Mouse (Mus musculus) layer of hippocampus, postnatal 25 days (tissue): Measurements from ENCODE around the gene Kcnh2. TPM values are rescaled to one million over a fixed set of nuclear protein-coding genes. Genes with fewer than 3 reads are reported as not detected.

ENCODE experiments used
- DNase-seq, 2 experiments: peaks; one replicate each; pipeline ENCODE4 v3.0.0; 2022; ENCODE audit warnings: mixed read lengths in 2 of 2, low spot score in 1 of 2; ENCODE audit errors: extremely low spot score in 1 of 2
- total RNA-seq, 2 experiments: library from RNA; stranded (reverse); gene quantifications; 2 replicates each; pipeline ENCODE4 v1.2.3; 2021

Kcnh2 gene
- total RNA-seq, 2 experiments from 2014 or later = 20.1 to 21.9 TPM

- no peak for DNase-seq
Measured at GRCm38 (mm10) chr5:24379501-24379900, 28.1 kb upstream of the Kcnh2 start.

DNA sequence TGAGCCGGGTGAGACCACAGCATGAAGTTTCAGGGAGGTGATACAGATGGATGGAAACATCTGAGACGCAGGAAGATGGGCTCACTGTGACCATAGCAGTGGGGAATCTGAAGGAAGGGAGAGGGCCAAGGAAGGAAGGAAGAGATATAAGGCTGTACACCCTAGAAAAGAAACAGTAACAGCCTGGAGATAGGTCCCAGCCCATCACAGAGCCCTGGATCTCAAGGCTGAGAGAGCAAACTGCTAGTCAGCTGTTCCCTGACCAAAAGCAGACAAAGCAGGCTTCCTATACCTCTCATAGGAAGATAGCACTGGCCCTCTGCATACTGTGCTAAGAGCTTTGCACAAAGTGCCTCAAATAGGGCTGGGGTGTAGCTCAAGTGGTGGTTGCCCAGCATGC lies 27.3 kb upstream of the Kcnh2 start:
- no peak for DNase-seq

GRCm38 (mm10) chr5:24374666-24375328 lies 23.4 kb upstream of the Kcnh2 start:
- no peak for DNase-seq

DNA sequence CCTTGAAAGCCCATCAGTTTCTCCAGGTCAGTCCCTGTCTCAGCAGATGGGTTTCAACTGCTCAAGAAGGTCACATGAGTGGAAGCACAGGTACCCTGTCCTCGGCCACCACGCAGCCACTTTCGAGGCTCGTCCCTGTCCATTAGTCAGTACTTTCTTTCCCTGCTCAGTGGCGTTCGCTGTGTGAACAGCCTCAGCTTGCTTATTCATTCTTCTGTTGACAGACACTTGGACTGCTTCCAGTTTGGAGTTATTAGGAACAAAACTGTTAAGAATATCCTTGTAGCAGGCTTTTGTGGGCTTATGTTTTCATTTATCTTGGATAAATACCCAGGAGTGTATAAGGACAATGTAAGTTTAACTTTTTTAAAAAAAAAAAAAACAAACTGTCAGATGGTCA lies 22.8 kb upstream of the Kcnh2 start:
- no peak for DNase-seq

GRCm38 (mm10) chr5:24373807-24374206 lies 22.4 kb upstream of the Kcnh2 start:
- DNase-seq = no peak

DNA sequence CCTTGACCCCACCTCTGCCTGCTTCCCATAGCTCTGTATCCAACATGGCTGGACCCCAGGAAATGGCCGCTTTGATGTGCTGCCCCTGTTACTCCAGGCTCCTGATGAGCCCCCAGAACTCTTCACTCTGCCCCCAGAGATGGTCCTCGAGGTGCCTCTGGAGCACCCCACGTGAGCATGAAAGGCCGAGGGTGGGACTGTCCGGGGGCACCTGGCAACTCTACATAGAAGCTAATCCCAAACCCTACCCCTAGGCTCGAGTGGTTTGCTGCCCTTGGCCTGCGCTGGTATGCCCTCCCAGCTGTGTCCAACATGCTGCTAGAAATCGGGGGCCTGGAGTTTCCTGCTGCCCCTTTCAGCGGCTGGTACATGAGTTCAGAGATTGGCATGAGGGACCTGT lies 18.4 kb upstream of the Kcnh2 start:
- no peak for DNase-seq

GRCm38 (mm10) chr5:24366426-24366825 lies 15.0 kb upstream of the Kcnh2 start:
- DNase-seq = no peak

- DNase-seq = no peak
Measured at GRCm38 (mm10) chr5:24365528-24365927, 14.1 kb upstream of the Kcnh2 start.

GRCm38 (mm10) chr5:24364963-24365362 lies 13.6 kb upstream of the Kcnh2 start:
- no peak for DNase-seq

- DNase-seq = no peak
Measured at GRCm38 (mm10) chr5:24364508-24364907, 13.1 kb upstream of the Kcnh2 start, which contains the start of gene Nos3. Gene Nos3, plus strand, starts transcription at chr5:24364810.

DNA sequence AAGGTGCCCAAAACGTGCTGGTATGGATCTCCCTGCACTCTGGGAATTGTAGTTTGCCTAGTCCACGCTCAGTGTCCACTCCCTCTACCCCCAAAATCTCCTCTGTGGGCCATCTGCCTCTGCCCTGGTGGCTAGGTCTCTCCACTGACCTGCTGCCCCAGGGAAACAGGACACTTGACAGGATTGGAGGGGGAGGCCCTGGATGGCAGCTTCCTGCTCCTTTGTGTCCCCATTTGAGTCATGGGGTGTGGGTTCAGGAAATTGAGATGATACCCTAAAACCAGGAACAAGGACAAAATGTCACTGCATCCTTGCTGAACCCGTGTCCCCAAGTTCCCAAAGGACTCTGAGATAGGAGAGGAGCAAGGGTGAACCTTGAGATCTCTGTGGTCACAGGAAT lies 12.7 kb upstream of the Kcnh2 start:
- DNase-seq = no peak

GRCm38 (mm10) chr5:24363467-24363866 lies 12.1 kb upstream of the Kcnh2 start:
- DNase-seq = no peak

GRCm38 (mm10) chr5:24360792-24361454 lies 9.5 kb upstream of the Kcnh2 start:
- peak; percentile 81 to 93 for DNase-seq

- peak in 1 of 2 experiments; percentile 44 for DNase-seq
Measured at GRCm38 (mm10) chr5:24357461-24357860, 6.1 kb upstream of the Kcnh2 start.

- no peak for DNase-seq
Measured at GRCm38 (mm10) chr5:24356764-24357163, 5.4 kb upstream of the Kcnh2 start.

DNA sequence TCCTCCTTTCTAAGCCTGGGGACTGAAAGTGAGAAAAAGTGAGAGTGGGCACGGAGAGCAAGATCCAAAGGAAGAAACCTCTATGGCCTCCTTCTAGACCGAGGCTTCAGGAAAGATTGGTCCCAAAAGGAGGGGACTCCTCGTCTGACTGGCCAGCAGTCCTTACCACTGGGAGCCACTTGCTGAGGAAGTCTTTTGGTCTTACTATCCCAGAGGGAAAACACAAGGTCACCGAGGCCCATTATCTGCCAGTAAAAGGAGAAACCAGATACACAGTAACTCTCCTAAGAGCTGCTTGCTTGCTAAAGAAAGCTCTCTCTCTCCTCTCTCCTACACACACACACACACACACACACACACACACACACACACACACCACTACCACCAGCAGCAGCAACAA lies 1.9 kb upstream of the Kcnh2 start:
- DNase-seq = no peak

DNA sequence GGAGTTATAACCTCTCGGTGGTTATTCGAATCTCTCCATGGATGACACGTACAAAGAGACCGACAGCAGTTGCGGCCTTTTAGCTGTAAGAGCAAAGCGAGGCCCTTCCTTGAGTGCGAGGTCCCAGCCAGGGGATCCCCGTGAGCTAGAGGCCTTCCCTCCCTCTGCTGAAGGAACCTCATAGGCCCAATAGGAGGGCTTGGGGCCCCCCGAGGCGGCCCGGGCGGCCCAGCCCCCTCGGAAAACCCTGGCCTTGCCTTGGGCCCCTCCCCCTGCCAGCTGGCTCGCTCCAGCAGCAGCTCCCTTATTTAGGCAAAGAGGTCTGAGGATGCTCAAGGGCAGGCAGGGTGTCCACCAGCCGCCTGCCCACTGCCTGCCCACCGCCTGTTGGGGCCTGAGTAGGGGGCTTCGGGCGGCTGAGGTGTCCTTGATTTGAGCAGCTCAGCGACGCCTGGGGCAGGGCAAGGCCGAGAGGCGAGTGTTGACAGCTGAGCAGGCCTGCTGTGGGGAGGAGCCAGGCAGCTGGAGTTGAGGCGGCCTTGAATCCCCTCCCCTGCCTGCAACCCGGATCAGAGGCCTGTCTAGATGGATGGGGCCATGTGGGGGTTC lies 951 bp upstream of the Kcnh2 start:
- no peak for DNase-seq

GRCm38 (mm10) chr5:24351701-24352171 lies 332 bp upstream of the Kcnh2 start:
- DNase-seq = peak; percentile 79 to 80

DNA sequence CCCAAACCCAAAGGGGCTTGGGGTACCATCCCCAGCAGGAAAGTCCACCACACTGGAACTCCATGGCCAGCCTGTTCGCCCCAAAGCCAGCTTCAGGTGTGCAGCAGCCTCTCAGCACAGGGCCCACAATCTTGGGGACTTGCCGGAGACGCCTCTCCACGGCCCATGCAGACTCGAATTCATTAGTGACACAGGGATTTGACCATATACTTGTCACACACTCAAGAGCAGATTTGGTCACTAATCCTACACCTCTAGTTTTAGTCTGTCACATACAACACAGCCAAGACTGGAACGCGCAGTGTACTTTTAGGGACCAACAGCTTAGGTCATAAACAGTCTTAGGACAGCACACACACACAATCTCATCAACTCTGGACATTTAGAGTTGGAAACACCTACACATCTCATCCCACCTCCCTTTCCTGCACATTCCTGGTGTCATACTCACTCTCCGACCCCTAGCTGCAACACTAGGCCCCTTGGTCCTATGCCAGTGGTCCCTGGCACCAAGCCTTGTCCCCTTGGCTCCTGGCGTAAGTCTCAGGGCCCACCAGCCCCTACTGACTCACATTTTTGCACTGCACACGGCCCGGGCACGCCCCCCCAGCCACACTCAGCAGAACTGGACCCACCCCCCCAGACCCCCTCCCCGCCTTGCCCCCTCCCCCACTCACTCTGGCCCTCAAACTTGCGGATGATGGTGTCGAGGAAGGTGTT lies 713 bp downstream of the Kcnh2 start:
- DNase-seq = no peak

DNA sequence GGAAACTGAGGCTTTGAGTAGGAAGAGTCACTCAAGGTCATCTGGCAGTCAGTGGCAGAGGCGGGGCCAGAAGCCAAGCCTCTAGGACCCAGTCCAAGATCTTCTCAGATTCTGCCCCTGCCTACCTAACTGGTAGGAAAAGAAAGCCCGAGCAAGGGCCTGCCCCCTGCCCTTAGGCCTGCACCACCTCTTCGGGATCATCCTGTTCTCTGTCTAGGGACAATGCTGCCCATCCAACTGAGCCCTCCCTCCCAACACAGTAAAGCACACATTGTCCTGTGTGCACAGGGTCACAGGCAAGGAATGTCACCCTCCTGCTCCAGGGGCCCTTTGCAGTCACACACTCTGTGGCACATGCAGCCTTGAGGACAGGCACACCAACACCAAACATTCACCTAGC lies 1.3 kb downstream of the Kcnh2 start:
- DNase-seq = no peak

DNA sequence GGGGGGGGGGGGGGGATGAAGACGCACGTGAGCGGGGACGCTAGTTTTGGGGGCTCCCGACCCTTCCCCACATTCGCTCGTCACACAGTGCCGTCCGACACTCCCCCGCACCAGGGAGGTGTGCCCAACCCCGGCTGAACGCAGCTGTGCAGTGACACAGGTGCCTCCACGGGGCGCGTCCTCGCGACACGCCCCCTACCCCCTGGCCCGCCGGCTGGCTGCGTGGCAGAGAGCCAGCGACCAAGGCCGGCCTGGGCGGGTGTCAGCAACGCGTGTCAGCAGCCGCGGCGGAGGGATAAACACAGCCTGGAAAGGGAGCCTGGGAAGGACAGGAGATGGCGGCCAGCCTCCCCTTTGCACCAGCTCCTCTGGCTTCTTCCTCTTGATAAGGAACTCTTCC lies 2.9 kb downstream of the Kcnh2 start:
- no peak for DNase-seq
